Mouse (Mus musculus): ENCODE measurements around the gene Mum1l1. TPM values are rescaled to one million over a fixed set of nuclear protein-coding genes. Genes with fewer than 3 reads are reported as not detected.
"Not testable (repeated sequence)": the region's sequence is repeated elsewhere in the genome, so short reads cannot be mapped to it uniquely, and the experiment has no call there.

The Mum1l1 gene
- 17.7 and 23.0 TPM in 2 replicates for polyA plus RNA-seq (2014; fragmentation: Nextera tagmentation; extraction: Ambion mirVana)

DNA sequence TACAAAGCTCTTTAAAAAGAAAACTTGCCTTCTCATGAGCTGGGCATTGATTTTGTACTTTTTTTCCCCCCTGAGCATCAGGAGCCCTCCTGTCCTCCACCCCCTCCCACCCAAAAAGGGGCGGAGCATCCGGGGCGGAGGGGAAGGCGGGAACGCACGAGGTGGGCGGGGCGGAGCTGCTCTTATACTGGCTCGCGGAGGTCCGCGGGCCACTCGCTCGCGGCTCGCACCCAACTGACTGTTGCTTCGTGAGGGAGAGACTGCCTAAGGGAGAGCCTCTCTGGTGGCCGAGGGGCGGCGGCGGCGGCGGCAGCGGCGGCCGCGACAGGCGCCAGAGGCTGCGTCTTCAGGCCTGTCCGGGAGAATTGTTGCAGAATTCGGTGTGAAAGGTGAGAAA, at the start of gene Mum1l1:
Mum1l1 (plus strand) TSS at position 214 of the 397 bp plus-strand sequence.
- Histone ChIP-seq H3K4me1 (ENCODE audit: control insufficient read depth, insufficient read depth, low read length) (no peaks in the 10 kb centered on the region), H3K4me3 (ENCODE audit: low read depth, low read length) (peak within 1 kb of the TSS; percentile 35), H3K27ac (ENCODE audit: low read depth, low read length) (no peak within 1 kb of the TSS), H3K36me3 (ENCODE audit: control insufficient read depth, insufficient read depth, low read length) (no peaks in the 10 kb centered on the region), H3K9ac (ENCODE audit: low read length) (peak within 1 kb of the TSS; percentile 24), H3K4me2 (ENCODE audit: low read depth) (peak within 1 kb of the TSS; percentile 50), H3K9me3 (ENCODE audit: control insufficient read depth, low read length) (no peaks in the 10 kb centered on the region), H3K27me3 (ENCODE audit: control insufficient read depth, insufficient read depth, low read length) (no peaks in the 10 kb centered on the region)
- 28% methylated on average over 27 of the region's 31 CpGs for WGBS
- DNase-seq (ENCODE audit: low spot score) (peak; percentile 68), ATAC-seq (ENCODE audit: insufficient read depth, low FRiP score, low TSS enrichment) (peak; percentile 93)

DNA sequence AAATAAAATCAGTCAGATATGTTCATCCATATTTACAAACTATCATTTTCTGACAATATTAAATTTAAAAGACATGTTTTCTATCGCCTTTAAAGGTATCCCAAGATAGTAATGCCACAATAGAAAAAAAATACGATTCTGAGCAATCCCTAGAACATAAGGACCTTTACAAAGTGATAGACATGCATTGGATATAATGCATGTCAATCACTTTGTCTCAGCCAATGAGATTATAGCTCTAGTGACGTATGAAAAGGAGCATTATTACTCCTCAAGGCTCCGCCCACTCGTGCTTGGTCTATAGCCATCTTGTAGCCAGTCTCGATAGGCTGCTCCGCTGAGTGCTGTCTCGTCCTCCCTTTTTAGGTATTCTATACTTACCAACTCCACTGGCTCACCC, 30.9 kb upstream of the Mum1l1 start, which contains the start of gene 4933428M09Rik:
4933428M09Rik (plus strand) TSS at position 301 of the 400 bp plus-strand sequence.
- ATAC-seq (ENCODE audit: insufficient read depth, low FRiP score, low TSS enrichment) (no peak), DNase-seq (ENCODE audit: low spot score) (no peak)
- Histone ChIP-seq H3K27ac (ENCODE audit: low read depth, low read length) (no peak within 1 kb of the TSS), H3K4me2 (ENCODE audit: low read depth) (no peak within 1 kb of the TSS), H3K9me3 (ENCODE audit: control insufficient read depth, low read length) (no peaks in the 10 kb centered on the region), H3K4me1 (ENCODE audit: control insufficient read depth, insufficient read depth, low read length) (no peaks in the 10 kb centered on the region), H3K9ac (ENCODE audit: low read length) (no peak within 1 kb of the TSS), H3K4me3 (ENCODE audit: low read depth, low read length) (no peak within 1 kb of the TSS), H3K27me3 (ENCODE audit: control insufficient read depth, insufficient read depth, low read length) (no peaks in the 10 kb centered on the region), H3K36me3 (ENCODE audit: control insufficient read depth, insufficient read depth, low read length) (no peaks in the 10 kb centered on the region)
- WGBS, result 88% methylated on average over 8 of the region's 8 CpGs

- WGBS, result 89% methylated on average over 3 of the region's 3 CpGs
- H3K4me2 ChIP-seq (ENCODE audit: low read depth); H3K9me3 ChIP-seq (ENCODE audit: control insufficient read depth, low read length); H3K27ac ChIP-seq (ENCODE audit: low read depth, low read length); H3K4me1 ChIP-seq (ENCODE audit: control insufficient read depth, insufficient read depth, low read length); ATAC-seq (ENCODE audit: insufficient read depth, low FRiP score, low TSS enrichment); H3K9ac ChIP-seq (ENCODE audit: low read length); H3K4me3 ChIP-seq (ENCODE audit: low read depth, low read length); H3K36me3 ChIP-seq (ENCODE audit: control insufficient read depth, insufficient read depth, low read length); DNase-seq (ENCODE audit: low spot score); H3K27me3 ChIP-seq (ENCODE audit: control insufficient read depth, insufficient read depth, low read length): not testable (repeated sequence)
These were observed 18.3 kb upstream of the Mum1l1 start for GRCm38 (mm10) chrX:139191506-139191905.

DNA sequence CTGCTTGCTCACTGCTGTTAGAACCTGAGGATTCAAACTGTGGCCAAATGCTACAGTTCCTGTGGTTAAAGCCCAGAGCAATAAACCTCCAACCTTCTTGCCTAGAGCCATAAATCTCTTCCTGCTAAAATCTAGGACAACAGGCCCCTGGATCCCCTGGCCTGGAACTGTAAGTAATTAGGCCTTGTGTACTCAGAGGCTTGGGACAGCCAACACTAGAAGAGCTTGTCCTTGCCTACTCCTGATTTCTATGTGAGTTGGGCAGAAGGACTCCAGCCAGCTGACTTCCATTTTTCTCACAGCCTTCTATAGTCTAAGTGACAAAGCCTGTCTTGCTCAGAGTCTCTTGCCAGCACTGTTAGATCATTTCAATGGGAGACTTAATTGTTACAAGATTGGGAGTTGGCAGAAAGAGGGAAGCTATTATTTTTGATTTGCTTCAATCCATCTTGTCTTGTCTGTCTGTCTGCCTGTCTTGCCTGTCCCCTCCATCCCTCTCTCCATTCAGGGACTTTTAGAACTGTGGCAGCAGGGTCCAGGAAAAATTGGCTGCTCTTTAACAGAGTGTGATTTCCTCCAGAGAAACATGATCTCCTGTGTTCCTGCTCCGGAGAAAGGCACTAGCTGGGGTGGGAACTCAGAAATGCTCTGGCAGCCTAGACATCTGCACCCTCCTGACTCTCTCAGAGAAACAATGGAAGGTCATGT, 15.1 kb upstream of the Mum1l1 start:
- DNase-seq (ENCODE audit: low spot score), result no peak
- Histone ChIP-seq H3K4me1 (ENCODE audit: control insufficient read depth, insufficient read depth, low read length) (no peaks in the 10 kb centered on the region), H3K27me3 (ENCODE audit: control insufficient read depth, insufficient read depth, low read length) (no peaks in the 10 kb centered on the region), H3K4me2 (ENCODE audit: low read depth) (no peak overlapping the region), H3K36me3 (ENCODE audit: control insufficient read depth, insufficient read depth, low read length) (no peaks in the 10 kb centered on the region), H3K9me3 (ENCODE audit: control insufficient read depth, low read length) (no peaks in the 10 kb centered on the region), H3K4me3 (ENCODE audit: low read depth, low read length) (no peak overlapping the region), H3K27ac (ENCODE audit: low read depth, low read length) (no peak overlapping the region), H3K9ac (ENCODE audit: low read length) (no peak overlapping the region)
- 47% methylated on average over 1 of the region's 1 CpGs for WGBS
- ATAC-seq (ENCODE audit: insufficient read depth, low FRiP score, low TSS enrichment), result no peak

GRCm38 (mm10) chrX:139209191-139209828, 532 bp upstream of the Mum1l1 start:
- not testable (repeated sequence) for H3K4me3 ChIP-seq (ENCODE audit: low read depth, low read length)

GRCm38 (mm10) chrX:139214765-139215164, 4.9 kb downstream of the Mum1l1 start:
- no peaks in the 10 kb centered on the region for H3K9me3 ChIP-seq (ENCODE audit: control insufficient read depth, low read length)
- H3K36me3 ChIP-seq (ENCODE audit: control insufficient read depth, insufficient read depth, low read length), result no peaks in the 10 kb centered on the region
- no peak for ATAC-seq (ENCODE audit: insufficient read depth, low FRiP score, low TSS enrichment)
- no peaks in the 10 kb centered on the region for H3K27me3 ChIP-seq (ENCODE audit: control insufficient read depth, insufficient read depth, low read length)
- H3K4me2 ChIP-seq (ENCODE audit: low read depth), result no peak overlapping the region
- H3K27ac ChIP-seq (ENCODE audit: low read depth, low read length), result no peak overlapping the region
- H3K4me1 ChIP-seq (ENCODE audit: control insufficient read depth, insufficient read depth, low read length), result no peaks in the 10 kb centered on the region
- no peak for DNase-seq (ENCODE audit: low spot score)
- H3K9ac ChIP-seq (ENCODE audit: low read length), result no peak overlapping the region
- H3K4me3 ChIP-seq (ENCODE audit: low read depth, low read length), result no peak overlapping the region
- WGBS, result 69% methylated on average over 4 of the region's 4 CpGs

More at GRCm38 (mm10) chrX:139209191-139209828, 532 bp upstream of the Mum1l1 start:
- WGBS, result 84% methylated on average over 4 of the region's 4 CpGs
- H3K9ac ChIP-seq (ENCODE audit: low read length); DNase-seq (ENCODE audit: low spot score); H3K27me3 ChIP-seq (ENCODE audit: control insufficient read depth, insufficient read depth, low read length); H3K27ac ChIP-seq (ENCODE audit: low read depth, low read length); H3K36me3 ChIP-seq (ENCODE audit: control insufficient read depth, insufficient read depth, low read length); H3K4me1 ChIP-seq (ENCODE audit: control insufficient read depth, insufficient read depth, low read length); H3K4me2 ChIP-seq (ENCODE audit: low read depth); H3K9me3 ChIP-seq (ENCODE audit: control insufficient read depth, low read length): not testable (repeated sequence)
- ATAC-seq (ENCODE audit: insufficient read depth, low FRiP score, low TSS enrichment), result peak; percentile 38

GRCm38 (mm10) chrX:139216409-139216808, 6.6 kb downstream of the Mum1l1 start:
- ATAC-seq (ENCODE audit: insufficient read depth, low FRiP score, low TSS enrichment), result peak; percentile 33; the same call in 1 of the 2 replicates
- WGBS, result 70% methylated on average over 5 of the region's 5 CpGs
- no peaks in the 10 kb centered on the region for H3K27me3 ChIP-seq (ENCODE audit: control insufficient read depth, insufficient read depth, low read length)
- H3K36me3 ChIP-seq (ENCODE audit: control insufficient read depth, insufficient read depth, low read length), result no peaks in the 10 kb centered on the region
- H3K27ac ChIP-seq (ENCODE audit: low read depth, low read length), result no peak overlapping the region
- no peak overlapping the region for H3K4me3 ChIP-seq (ENCODE audit: low read depth, low read length)
- H3K9me3 ChIP-seq (ENCODE audit: control insufficient read depth, low read length), result no peaks in the 10 kb centered on the region
- H3K4me1 ChIP-seq (ENCODE audit: control insufficient read depth, insufficient read depth, low read length), result no peaks in the 10 kb centered on the region
- no peak for DNase-seq (ENCODE audit: low spot score)
- H3K9ac ChIP-seq (ENCODE audit: low read length), result no peak overlapping the region
- no peak overlapping the region for H3K4me2 ChIP-seq (ENCODE audit: low read depth)

DNA sequence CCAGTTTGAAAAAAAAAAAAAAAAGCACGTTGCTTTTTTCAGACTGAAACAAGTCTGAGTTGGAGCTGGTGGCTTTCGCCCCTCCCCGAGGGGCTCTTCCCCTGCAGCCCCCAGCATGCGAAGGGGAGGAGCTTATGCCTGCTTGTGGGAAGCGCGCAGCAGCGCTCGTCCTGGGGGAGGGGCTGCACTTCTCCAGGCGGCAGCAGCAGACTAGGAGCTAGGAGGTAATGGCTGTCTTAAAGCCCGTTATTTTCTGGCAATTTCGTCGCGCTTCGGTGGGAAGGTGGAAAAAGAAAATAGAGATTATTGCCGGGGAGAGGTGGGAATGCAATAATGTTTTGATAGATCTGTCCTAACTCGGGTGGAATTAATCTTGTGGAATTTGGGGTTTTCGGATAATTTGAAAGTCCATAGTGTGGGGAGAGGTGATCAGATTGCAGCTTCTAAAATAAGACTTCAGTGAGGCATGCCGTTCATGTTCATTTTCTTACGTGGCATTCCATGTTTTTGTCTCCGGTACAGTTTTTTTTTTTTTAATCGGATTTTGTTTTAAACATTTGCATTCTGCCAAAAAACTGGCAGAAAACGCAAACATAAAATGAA, 7.2 kb downstream of the Mum1l1 start:
- WGBS, result 19% methylated on average over 22 of the region's 22 CpGs
- Histone ChIP-seq H3K9ac (ENCODE audit: low read length) (no peak overlapping the region), H3K27ac (ENCODE audit: low read depth, low read length) (no peak overlapping the region), H3K36me3 (ENCODE audit: control insufficient read depth, insufficient read depth, low read length) (no peaks in the 10 kb centered on the region), H3K4me1 (ENCODE audit: control insufficient read depth, insufficient read depth, low read length) (no peaks in the 10 kb centered on the region), H3K4me2 (ENCODE audit: low read depth) (peak overlapping the region; percentile 33), H3K9me3 (ENCODE audit: control insufficient read depth, low read length) (no peaks in the 10 kb centered on the region), H3K4me3 (ENCODE audit: low read depth, low read length) (peak overlapping the region; percentile 29), H3K27me3 (ENCODE audit: control insufficient read depth, insufficient read depth, low read length) (no peaks in the 10 kb centered on the region)
- DNase-seq (ENCODE audit: low spot score), result peak; percentile 78
- peak; percentile 92 for ATAC-seq (ENCODE audit: insufficient read depth, low FRiP score, low TSS enrichment)

All from neural tube, embryonic 11.5 days (tissue).